Mouse (Mus musculus) heart, adult 8-10 months (tissue): ENCODE data around the gene Zfp54. TPM values are rescaled to one million over a fixed set of nuclear protein-coding genes. Genes with fewer than 3 reads are reported as not detected.

ENCODE experiments used
- total RNA-seq, 4 experiments: library from RNA; stranded (reverse); gene quantifications; 2 replicates each; pipeline ENCODE4 v1.2.4; 2022

The Zfp54 gene
- total RNA-seq, 4 experiments from 2014 or later: 0.80 to 1.4 (median 1.3) TPM

Other genes starting within 250 kb of the Zfp54 start
- gene Vmn1r234, start 197.1 kb upstream of the Zfp54 start, total RNA-seq: not detected
- not detected for gene Vmn1r235, start 166.8 kb upstream of the Zfp54 start, total RNA-seq
- gene Vmn1r236, start 140.3 kb upstream of the Zfp54 start, total RNA-seq: not detected
- not detected for gene Vmn1r237, start 111.4 kb upstream of the Zfp54 start, total RNA-seq
- 1 to 10 TPM in 2 of 4 experiments, under 1 TPM in 2; 0.63 to 1.5 (median 1.1) TPM for gene Zfp677, start 39.5 kb upstream of the Zfp54 start, total RNA-seq
- 1 to 10 TPM; 7.6 to 8.7 (median 8.0) TPM for gene Zfp51, start 27.1 kb downstream of the Zfp54 start, total RNA-seq
- gene Zfp53, start 65.8 kb downstream of the Zfp54 start, total RNA-seq: 1 to 10 TPM; 1.8 to 3.1 (median 2.4) TPM
- gene Zfp52, start 112.3 kb downstream of the Zfp54 start, total RNA-seq: 1 to 10 TPM; 5.4 to 7.1 (median 6.2) TPM
- 1 to 10 TPM; 2.8 to 3.5 (median 3.1) TPM for gene Zfp948, start 143.8 kb downstream of the Zfp54 start, total RNA-seq
- 1 to 10 TPM; 1.9 to 2.4 (median 2.1) TPM for gene Zfp983, start 227.4 kb downstream of the Zfp54 start, total RNA-seq